8 mouse cellular contexts compared by ENCODE assay signal in the genomic region with DNA sequence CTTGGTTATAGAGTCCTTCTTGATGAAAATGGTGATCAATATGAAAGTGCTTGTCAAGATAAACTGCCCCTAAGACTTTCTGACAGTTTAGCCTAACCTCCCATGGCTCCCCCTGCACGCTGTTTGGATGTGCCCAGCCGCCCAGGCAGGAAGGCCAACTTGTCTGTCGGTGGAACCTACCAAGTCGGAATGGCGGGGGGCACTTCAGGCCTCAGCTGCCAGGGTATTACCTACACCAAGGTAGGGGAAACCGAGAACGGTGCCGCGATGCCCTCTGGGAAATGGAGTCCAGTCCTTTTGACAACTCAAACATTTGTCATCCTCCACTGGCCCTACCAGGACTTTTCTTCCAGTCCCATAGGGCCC. TPM values are rescaled to one million over a fixed set of nuclear protein-coding genes. Genes with fewer than 3 reads are reported as not detected.
DNase-seq lines count a peak whose midpoint lies in the region; ATAC-seq and TF ChIP-seq lines count a peak whose summit lies in the region.

No protein-coding gene starts in this region.

- peak; percentile 36; the same call in 1 of the 2 replicates for TF ChIP-seq EP300 in heart, adult 2 months (IDR thresholded peaks at IDR 0.05; ENCODE audit: insufficient read depth, low read depth, low read length)

- H3K9me3 ChIP-seq in embryonic facial prominence, embryonic 13.5 days: no peaks in the 10 kb centered on the region
- H3K9me3 ChIP-seq in limb, embryonic 13.5 days: no peaks in the 10 kb centered on the region
- H3K9me3 ChIP-seq in midbrain, embryonic 16.5 days (replicated peaks; ENCODE audit: control insufficient read depth, low read length, poor library complexity, severe bottlenecking): no peaks in the 10 kb centered on the region

- peak overlapping the region; percentile 84 for H3K4me2 ChIP-seq in embryonic facial prominence, embryonic 13.5 days
- H3K4me2 ChIP-seq in limb, embryonic 13.5 days (replicated peaks): peak overlapping the region; percentile 87
- peak overlapping the region; percentile 87 for H3K4me2 ChIP-seq in midbrain, embryonic 16.5 days (ENCODE audit: low read length)

- DNase-seq in 3134 (ENCODE audit: extremely low read depth, insufficient read length, low spot score): peak; percentile 83
- peak; percentile 94 to 96 for DNase-seq in adrenal gland, postnatal 36 days
- peak; percentile 90 to 92 for DNase-seq in heart, adult 2 months
- DNase-seq in kidney, adult 8-10 months: peak; percentile 96 to 98
- peak; percentile 94 to 99 for DNase-seq in spleen, postnatal 10 days (ENCODE audit: low spot score in 2 of 2)

- no peaks in the 10 kb centered on the region for H3K27me3 ChIP-seq in embryonic facial prominence, embryonic 13.5 days
- no peaks in the 10 kb centered on the region for H3K27me3 ChIP-seq in heart, adult 2 months (ENCODE audit: control insufficient read depth, insufficient read depth, low read length)
- no peaks in the 10 kb centered on the region for H3K27me3 ChIP-seq in limb, embryonic 13.5 days
- no peaks in the 10 kb centered on the region for H3K27me3 ChIP-seq in midbrain, embryonic 16.5 days (ENCODE audit: control insufficient read depth, insufficient read depth, low read depth, low read length)

- no peaks in the 10 kb centered on the region for H3K79me2 ChIP-seq in heart, adult 2 months (replicated peaks; ENCODE audit: control insufficient read depth, insufficient read depth, low read length)

- peaks cover 17% of the 10 kb centered on the region for H3K4me1 ChIP-seq in embryonic facial prominence, embryonic 13.5 days
- H3K4me1 ChIP-seq in heart, adult 2 months (ENCODE audit: control insufficient read depth, insufficient read depth, low read length): peaks cover 10% of the 10 kb centered on the region
- peaks cover 13% of the 10 kb centered on the region for H3K4me1 ChIP-seq in limb, embryonic 13.5 days
- H3K4me1 ChIP-seq in midbrain, embryonic 16.5 days (ENCODE audit: control insufficient read depth, insufficient read depth, low read length): peaks cover 25% of the 10 kb centered on the region

- H3K9ac ChIP-seq in embryonic facial prominence, embryonic 13.5 days: peak overlapping the region; percentile 78
- H3K9ac ChIP-seq in heart, adult 2 months (ENCODE audit: low read depth, low read length): peak overlapping the region; percentile 82
- H3K9ac ChIP-seq in limb, embryonic 13.5 days: peak overlapping the region; percentile 79
- peak overlapping the region; percentile 94 for H3K9ac ChIP-seq in midbrain, embryonic 16.5 days (ENCODE audit: low read depth, low read length)

- peak; percentile 96 for ATAC-seq in embryonic facial prominence, embryonic 13.5 days (ENCODE audit: insufficient number of reproducible peaks, insufficient read depth, low FRiP score, low TSS enrichment, low read depth)
- ATAC-seq in limb, embryonic 13.5 days (ENCODE audit: low FRiP score, low read depth): peak; percentile 97
- ATAC-seq in midbrain, embryonic 16.5 days: peak; percentile 98

- intact Hi-C loops in heart, adult 2 months (cut with DNase I): no loop called here

- peak overlapping the region; percentile 83 for H3K27ac ChIP-seq in embryonic facial prominence, embryonic 13.5 days
- peak overlapping the region; percentile 71 for H3K27ac ChIP-seq in heart, adult 2 months
- peak overlapping the region; percentile 74 for H3K27ac ChIP-seq in limb, embryonic 13.5 days
- peak overlapping the region; percentile 96 for H3K27ac ChIP-seq in midbrain, embryonic 16.5 days (ENCODE audit: low read length)

- no peak for TF ChIP-seq CTCF in heart, adult 2 months (IDR thresholded peaks at IDR 0.05)

- H3K36me3 ChIP-seq in embryonic facial prominence, embryonic 13.5 days: peaks cover 3% of the 10 kb centered on the region
- no peaks in the 10 kb centered on the region for H3K36me3 ChIP-seq in heart, adult 2 months (ENCODE audit: control insufficient read depth, insufficient read depth, low read length)
- H3K36me3 ChIP-seq in limb, embryonic 13.5 days: 0 out of 2 replicates have a peak, but pooled peaks cover 3% of the 10 kb centered on the region
- H3K36me3 ChIP-seq in midbrain, embryonic 16.5 days (ENCODE audit: control insufficient read depth, insufficient read depth, low read length): 0 out of 2 replicates have a peak, but pooled peaks cover 3% of the 10 kb centered on the region

- peak overlapping the region; percentile 77 for H3K4me3 ChIP-seq in embryonic facial prominence, embryonic 13.5 days
- H3K4me3 ChIP-seq in heart, adult 2 months: peak overlapping the region; percentile 78
- peak overlapping the region; percentile 92 for H3K4me3 ChIP-seq in limb, embryonic 13.5 days
- H3K4me3 ChIP-seq in midbrain, embryonic 16.5 days (ENCODE audit: low read depth, low read length): peak overlapping the region; percentile 94

- no peak; the same call in 1 of the 2 replicates for TF ChIP-seq POLR2A in heart, adult 2 months (IDR thresholded peaks at IDR 0.05; ENCODE audit: insufficient read depth, low read depth, low read length)

- WGBS in embryonic facial prominence, embryonic 13.5 days: under 1% methylated on average over 9 of the region's 9 CpGs
- under 1% methylated on average over 9 of the region's 9 CpGs for WGBS in heart, adult 2 months
- WGBS in limb, embryonic 13.5 days: 0% methylated on average over 9 of the region's 9 CpGs
- WGBS in midbrain, embryonic 16.5 days: 0% methylated on average over 9 of the region's 9 CpGs

RNA-seq across cellular contexts. Expression of a gene that starts 0.5 kb away (rescaled TPM):
- total RNA-seq in adrenal gland, postnatal 36 days (2021): 10 to 100 TPM; 18.4 to 26.1 TPM
- polyA plus RNA-seq in embryonic facial prominence, embryonic 13.5 days (2015; fragmentation: Nextera tagmentation; extraction: Ambion mirVana): 16.5 and 18.2 TPM in 2 replicates
- total RNA-seq in heart, adult 2 months (2021): 1 to 10 TPM; 4.7 to 8.5 TPM
- polyA plus RNA-seq in heart, adult 2 months (2012; rRNA removed): 6.1 and 8.6 TPM in 2 replicates
- polyA plus RNA-seq in limb, embryonic 13.5 days (2015; fragmentation: Nextera tagmentation; extraction: Ambion mirVana): 10.8 and 11.8 TPM in 2 replicates
- 62.1 and 66.8 TPM in 2 replicates for polyA plus RNA-seq in midbrain, embryonic 16.5 days (2015; fragmentation: Nextera tagmentation; extraction: Ambion mirVana)

RNA-seq across cellular contexts. Expression of a gene that starts 19.5 kb away (rescaled TPM):
- 10 to 100 TPM; 26.2 to 34.3 TPM for total RNA-seq in adrenal gland, postnatal 36 days (2021)
- polyA plus RNA-seq in embryonic facial prominence, embryonic 13.5 days (2015; fragmentation: Nextera tagmentation; extraction: Ambion mirVana): 0.83 and 1.9 TPM in 2 replicates
- 10 to 100 TPM; 20.3 to 27.6 TPM for total RNA-seq in heart, adult 2 months (2021)
- 30.6 and 32.9 TPM in 2 replicates for polyA plus RNA-seq in heart, adult 2 months (2012; rRNA removed)
- polyA plus RNA-seq in limb, embryonic 13.5 days (2015; fragmentation: Nextera tagmentation; extraction: Ambion mirVana): 1.7 TPM in 2 replicates
- polyA plus RNA-seq in midbrain, embryonic 16.5 days (2015; fragmentation: Nextera tagmentation; extraction: Ambion mirVana): 2.7 and 2.9 TPM in 2 replicates

RNA-seq across cellular contexts. Expression of a gene that starts 19.6 kb away (rescaled TPM):
- total RNA-seq in adrenal gland, postnatal 36 days (2021): 10 to 100 TPM; 47.8 to 47.9 TPM
- polyA plus RNA-seq in embryonic facial prominence, embryonic 13.5 days (2015; fragmentation: Nextera tagmentation; extraction: Ambion mirVana): 28.6 and 29.0 TPM in 2 replicates
- 10 to 100 TPM; 17.3 to 19.9 TPM for total RNA-seq in heart, adult 2 months (2021)
- 15.0 and 20.4 TPM in 2 replicates for polyA plus RNA-seq in heart, adult 2 months (2012; rRNA removed)
- 30.2 and 34.6 TPM in 2 replicates for polyA plus RNA-seq in limb, embryonic 13.5 days (2015; fragmentation: Nextera tagmentation; extraction: Ambion mirVana)
- 38.3 and 39.2 TPM in 2 replicates for polyA plus RNA-seq in midbrain, embryonic 16.5 days (2015; fragmentation: Nextera tagmentation; extraction: Ambion mirVana)

RNA-seq across cellular contexts. Expression of a gene that starts 53.7 kb away (rescaled TPM):
- total RNA-seq in adrenal gland, postnatal 36 days (2021): 10 to 100 TPM in 1 of 2 experiments, 1 to 10 TPM in 1; 8.8 to 10.5 TPM
- polyA plus RNA-seq in embryonic facial prominence, embryonic 13.5 days (2015; fragmentation: Nextera tagmentation; extraction: Ambion mirVana): 20.0 and 23.6 TPM in 2 replicates
- 1 to 10 TPM; 2.7 to 3.2 TPM for total RNA-seq in heart, adult 2 months (2021)
- polyA plus RNA-seq in heart, adult 2 months (2012; rRNA removed): 8.5 and 12.6 TPM in 2 replicates
- polyA plus RNA-seq in limb, embryonic 13.5 days (2015; fragmentation: Nextera tagmentation; extraction: Ambion mirVana): 23.6 and 26.7 TPM in 2 replicates
- 18.1 and 18.4 TPM in 2 replicates for polyA plus RNA-seq in midbrain, embryonic 16.5 days (2015; fragmentation: Nextera tagmentation; extraction: Ambion mirVana)

Comparison
In these comparisons a context has a peak if more than half of its experiments do, and no peak if none do; other contexts are left out.
1. Peak in every context shown above with its lines: DNase-seq, ATAC-seq, H3K4me3 ChIP-seq and H3K27ac ChIP-seq.